In genomic region chr17:27382916-27383315, GRCm38 (mm10) we compare ENCODE assay signal across 20 mouse cellular contexts.
A peak's percentile ranks its signal among the peaks of the same experiment; 100 is the strongest.
DNase-seq lines count a peak whose midpoint lies in the region; TF ChIP-seq lines count a peak whose summit lies in the region.
"Had no signal": no experiment of that assay in that cellular context is flagged by ENCODE, and none has a peak within 500 bp of the region (broad histone marks: within the 10 kb centered on the region; RNA-seq: fewer than 3 reads in every experiment).

No protein-coding gene starts in this region.

- no peak for TF ChIP-seq POLR2A in lung, adult 2 months (IDR thresholded peaks at IDR 0.05; ENCODE audit: borderline replicate concordance, extremely low read depth, low read depth, low read length)

- TF ChIP-seq CTCF in lung, adult 2 months (IDR thresholded peaks at IDR 0.05; ENCODE audit: insufficient read depth, low read length), result no peak

- H3K4me3 ChIP-seq in lung, adult 2 months (replicated peaks; ENCODE audit: extremely low read depth, low read depth, low read length), result no peak overlapping the region
- H3K4me3 ChIP-seq: embryonic facial prominence, embryonic 12.5 days; erythroblast, embryonic 14.5 days; forebrain, embryonic 12.5 days; forebrain, embryonic 15.5 days; hindbrain, embryonic 12.5 days; hindbrain, embryonic 15.5 days had no signal

- peak; percentile 37 to 59 for DNase-seq in cerebellum, postnatal 10 days
- DNase-seq in cerebellum, postnatal 14 days, result no peak
- DNase-seq in kidney, postnatal 10 days, result peak; percentile 45
- DNase-seq in kidney, adult 9 months, result no peak
- peak; percentile 25 for DNase-seq in lung, postnatal 10 days
- DNase-seq in lung, adult 2 months, result no peak
- peak; percentile 25 for DNase-seq in brain, adult 2 months (ENCODE audit: low read depth, low spot score)
- DNase-seq: adrenal gland, adult 2 months; adrenal gland, postnatal 25 days; B cell, adult 2 months; cerebellum, adult 11 months; cerebellum, adult 9-11 months; gastrocnemius, postnatal 10 days; heart, adult 11 months had no signal

- WGBS in lung, adult 2 months, result 61% methylated on average over 11 of the region's 11 CpGs

- no peaks in the 10 kb centered on the region for H3K4me1 ChIP-seq in lung, adult 2 months (ENCODE audit: control insufficient read depth, insufficient read depth, low read length)

Comparison
In these comparisons a context has a peak if more than half of its experiments do, and no peak if none do; other contexts are left out.
1. DNase-seq: peak in cerebellum, postnatal 10 days (2 of 2), kidney, postnatal 10 days (single experiment), lung, postnatal 10 days (single experiment) and brain, adult 2 months (single experiment); none in cerebellum, postnatal 14 days (0 of 2), kidney, adult 9 months (single experiment) and lung, adult 2 months (single experiment).